Mouse (Mus musculus): ENCODE data around the gene Metap1d. TPM values are rescaled to one million over a fixed set of nuclear protein-coding genes. Genes with fewer than 3 reads are reported as not detected.

The Metap1d gene
- polyA plus RNA-seq, 1 experiment from 2014 or later: 33.4 TPM

DNA sequence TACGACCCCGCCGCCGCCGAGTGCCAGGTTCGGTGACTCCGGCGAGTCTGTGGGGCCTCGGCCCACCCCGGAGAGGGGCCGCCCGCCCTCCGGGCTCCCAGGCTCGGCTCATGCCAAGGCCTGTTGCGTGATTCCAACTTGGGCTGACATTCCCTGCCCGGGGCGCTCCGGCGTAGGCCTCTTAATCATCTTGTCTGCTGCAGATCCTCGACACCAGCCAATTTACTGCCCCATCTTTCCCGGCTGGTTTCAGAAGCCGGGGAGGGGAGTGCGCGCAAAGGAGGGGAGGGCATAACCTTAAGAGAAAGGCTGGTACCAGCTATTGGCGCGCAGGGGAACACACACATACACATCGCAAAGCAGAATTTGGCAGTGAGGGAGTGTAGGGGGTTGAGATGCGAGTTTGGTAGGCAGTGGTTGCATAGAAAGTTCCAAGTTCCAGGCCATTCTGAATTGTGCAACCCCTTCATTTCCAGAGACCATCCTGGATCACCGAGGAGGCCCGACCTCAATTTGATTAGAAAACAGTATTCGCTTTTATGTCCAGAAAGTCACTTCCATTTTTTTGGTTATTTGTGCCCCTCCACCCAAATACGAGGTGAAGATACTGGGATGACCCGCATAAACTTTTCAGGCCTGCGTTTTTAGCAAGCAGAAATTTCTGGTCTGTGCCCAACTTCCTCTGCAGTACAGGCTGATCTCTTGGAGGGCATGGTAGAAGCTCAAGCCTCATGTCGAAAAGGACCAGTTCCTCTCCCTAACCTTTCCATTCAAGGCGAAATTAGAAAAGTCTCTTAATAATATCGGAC lies 88.5 kb downstream of the Metap1d start:
- H3K9ac ChIP-seq (replicated peaks): no peak overlapping the region
- no peaks in the 10 kb centered on the region for H3K9me3 ChIP-seq (replicated peaks)
- no peaks in the 10 kb centered on the region for H3K36me3 ChIP-seq
- no peak overlapping the region for H3K27ac ChIP-seq (replicated peaks)
- peaks cover 90% of the 10 kb centered on the region for H3K27me3 ChIP-seq (replicated peaks)
- no peak overlapping the region for H3K4me3 ChIP-seq (replicated peaks)
- H3K4me2 ChIP-seq: peak overlapping the region; percentile 15
- no peak for ATAC-seq (ENCODE audit: low FRiP score)
- WGBS: 1% methylated on average over 37 of the region's 37 CpGs
- peaks cover 32% of the 10 kb centered on the region for H3K4me1 ChIP-seq

DNA sequence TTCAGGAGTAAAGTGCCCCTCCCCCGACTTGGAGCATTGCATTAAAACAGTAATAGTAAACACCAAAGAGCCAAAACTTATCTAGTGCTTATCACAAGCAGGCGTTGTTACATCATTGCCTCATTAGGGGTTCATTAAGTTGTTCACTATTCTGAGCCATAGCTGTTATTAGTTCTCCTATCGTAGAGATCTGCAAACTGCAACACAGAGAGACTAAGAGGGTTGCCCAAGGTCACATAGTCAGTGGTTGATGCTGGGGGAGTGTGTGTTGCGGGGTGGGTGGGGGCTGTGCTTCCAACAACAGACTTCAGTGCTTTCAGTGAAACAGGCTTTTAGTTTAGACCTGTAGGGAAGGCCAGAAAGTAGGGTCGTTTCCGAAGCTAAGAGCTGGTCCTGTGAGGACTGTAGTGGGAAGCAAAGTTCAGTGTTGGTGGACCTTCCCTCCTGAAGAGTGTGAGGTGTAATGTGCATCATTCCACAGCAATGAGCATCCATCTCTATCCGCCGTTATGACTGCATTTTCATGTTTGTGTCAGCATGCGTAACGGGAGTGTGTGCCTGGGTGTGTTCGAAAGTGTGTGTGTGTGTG lies 89.2 kb downstream of the Metap1d start:
- peaks cover 36% of the 10 kb centered on the region for H3K4me1 ChIP-seq
- ATAC-seq (ENCODE audit: low FRiP score): no peak
- no peak overlapping the region for H3K4me3 ChIP-seq (replicated peaks)
- no peak overlapping the region for H3K27ac ChIP-seq (replicated peaks)
- H3K9ac ChIP-seq (replicated peaks): no peak overlapping the region
- WGBS: 4% methylated on average over 11 of the region's 11 CpGs
- no peaks in the 10 kb centered on the region for H3K9me3 ChIP-seq (replicated peaks)
- no peak overlapping the region for H3K4me2 ChIP-seq
- no peaks in the 10 kb centered on the region for H3K36me3 ChIP-seq
- H3K27me3 ChIP-seq (replicated peaks): peaks cover 87% of the 10 kb centered on the region

DNA sequence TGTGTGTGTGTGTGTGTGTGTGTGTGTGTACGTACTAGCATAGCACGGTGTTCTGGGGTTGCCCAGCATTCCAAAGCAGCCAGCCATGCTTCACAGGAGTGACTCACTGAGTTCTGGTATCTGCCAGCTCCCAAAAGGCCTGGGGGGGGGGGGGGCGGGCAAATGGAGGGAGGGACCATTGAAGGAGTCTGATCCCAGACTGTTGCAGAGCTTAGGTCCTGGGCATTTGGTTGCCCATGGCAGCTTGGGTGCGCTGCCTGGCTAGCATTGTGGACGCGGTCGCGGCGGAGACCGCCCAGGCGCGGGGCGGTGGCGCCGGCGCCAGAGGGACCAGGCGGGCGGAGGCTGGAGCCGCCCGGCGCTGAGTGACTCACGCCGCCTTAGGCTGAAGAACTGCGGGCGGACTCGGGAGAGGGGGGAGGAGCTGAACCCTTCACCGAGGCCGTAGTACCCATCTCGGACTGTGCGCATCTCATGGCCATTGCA lies 89.8 kb downstream of the Metap1d start:
- Histone ChIP-seq H3K27ac (replicated peaks) (no peak overlapping the region), H3K27me3 (replicated peaks) (peaks cover 83% of the 10 kb centered on the region), H3K9me3 (replicated peaks) (no peaks in the 10 kb centered on the region), H3K36me3 (no peaks in the 10 kb centered on the region), H3K4me2 (no peak overlapping the region), H3K9ac (replicated peaks) (no peak overlapping the region), H3K4me1 (peaks cover 36% of the 10 kb centered on the region), H3K4me3 (replicated peaks) (no peak overlapping the region)
- WGBS: 1% methylated on average over 29 of the region's 30 CpGs
- ATAC-seq (ENCODE audit: low FRiP score): no peak

DNA sequence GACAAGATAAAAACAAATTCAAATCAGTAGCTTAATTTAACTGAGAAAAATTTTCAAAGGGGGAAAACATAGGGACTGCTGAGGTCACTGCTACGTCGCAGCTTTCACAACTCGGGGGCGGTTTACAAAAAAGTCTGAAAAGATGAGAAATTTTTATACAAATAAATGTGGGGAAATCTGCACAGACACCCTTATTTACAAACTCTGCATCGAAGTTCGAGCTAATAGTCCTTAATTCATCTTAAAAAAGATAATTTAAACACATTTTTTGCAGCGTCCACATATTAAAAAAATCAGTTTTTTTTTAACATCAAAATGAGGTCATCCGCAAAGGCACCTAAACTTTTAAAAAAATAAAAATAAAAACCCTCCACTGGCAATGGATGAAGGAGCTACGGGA lies 90.5 kb downstream of the Metap1d start:
- Histone ChIP-seq H3K27ac (replicated peaks) (no peak overlapping the region), H3K9ac (replicated peaks) (no peak overlapping the region), H3K4me2 (no peak overlapping the region), H3K4me3 (replicated peaks) (no peak overlapping the region), H3K27me3 (replicated peaks) (peaks cover 83% of the 10 kb centered on the region), H3K36me3 (no peaks in the 10 kb centered on the region), H3K9me3 (replicated peaks) (no peaks in the 10 kb centered on the region), H3K4me1 (peaks cover 36% of the 10 kb centered on the region)
- under 1% methylated on average over 9 of the region's 9 CpGs for WGBS
- no peak for ATAC-seq (ENCODE audit: low FRiP score)

DNA sequence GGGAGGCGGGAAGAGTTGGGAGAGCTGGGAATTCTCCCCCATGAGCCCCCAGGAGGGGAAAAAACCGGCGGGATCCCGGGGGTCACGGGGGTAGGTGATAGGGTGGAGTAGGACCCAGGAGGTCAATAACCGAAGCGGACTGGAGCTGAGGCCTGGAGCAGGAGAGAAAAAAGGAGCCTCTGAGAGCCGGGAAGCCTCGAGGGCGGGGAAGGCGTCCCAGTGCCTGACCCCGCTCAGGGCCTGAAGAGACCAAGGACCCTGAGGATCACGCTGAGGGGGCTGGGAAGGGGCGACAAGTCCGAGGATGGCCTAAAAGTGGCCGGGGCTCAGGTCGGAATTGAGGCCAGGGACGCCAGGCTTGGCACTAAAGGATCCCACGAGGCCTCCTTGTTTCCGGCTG lies 90.9 kb downstream of the Metap1d start:
- no peak overlapping the region for H3K4me2 ChIP-seq
- no peak overlapping the region for H3K4me3 ChIP-seq (replicated peaks)
- peaks cover 36% of the 10 kb centered on the region for H3K4me1 ChIP-seq
- no peaks in the 10 kb centered on the region for H3K36me3 ChIP-seq
- no peak for ATAC-seq (ENCODE audit: low FRiP score)
- peaks cover 83% of the 10 kb centered on the region for H3K27me3 ChIP-seq (replicated peaks)
- H3K9me3 ChIP-seq (replicated peaks): no peaks in the 10 kb centered on the region
- H3K27ac ChIP-seq (replicated peaks): no peak overlapping the region
- 1% methylated on average over 20 of the region's 20 CpGs for WGBS
- H3K9ac ChIP-seq (replicated peaks): no peak overlapping the region

DNA sequence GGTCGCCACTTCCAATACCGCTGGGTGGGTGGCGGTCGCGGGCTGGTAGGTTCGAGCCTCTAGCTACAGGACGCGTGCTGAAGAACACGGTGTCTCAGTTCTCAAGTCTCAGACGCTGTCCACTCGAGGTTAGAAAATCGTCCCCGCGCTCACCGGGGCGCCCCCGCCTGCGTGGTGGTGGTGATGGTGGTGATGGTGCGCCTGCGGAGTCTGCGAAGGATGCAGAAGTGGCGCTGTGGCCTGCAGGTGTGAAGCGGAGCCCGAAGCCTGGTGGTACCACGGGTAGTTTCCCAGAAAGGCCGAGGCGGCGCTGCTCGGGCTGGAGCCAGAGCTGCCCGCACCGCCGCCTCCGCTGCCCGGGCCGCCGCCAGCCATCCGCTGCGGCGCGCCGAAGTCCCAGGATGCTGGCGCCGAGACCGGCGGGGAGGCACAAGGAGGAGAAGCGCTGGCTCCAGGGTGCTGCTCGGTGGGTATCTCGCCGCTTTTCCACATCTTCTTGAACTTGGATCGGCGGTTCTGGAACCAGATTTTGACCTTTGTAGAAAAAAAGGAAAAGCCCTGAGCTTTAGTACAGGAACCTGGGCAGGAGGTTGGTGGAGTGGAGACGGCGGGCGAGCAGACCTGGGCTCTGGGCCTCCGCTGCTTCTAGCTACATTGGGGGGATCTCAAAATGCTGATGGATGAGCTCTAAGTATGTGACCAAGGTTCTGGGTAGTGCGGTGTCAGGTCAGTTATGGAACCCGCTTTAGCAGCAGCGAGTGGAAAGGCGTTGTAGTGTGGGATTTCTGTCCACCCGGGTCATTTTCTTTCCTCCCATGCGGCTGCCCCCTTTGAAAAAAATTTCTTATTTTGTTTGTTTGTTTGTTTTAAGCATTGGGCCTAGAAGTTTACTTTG lies 91.6 kb downstream of the Metap1d start:
- 1% methylated on average over 60 of the region's 61 CpGs for WGBS
- Histone ChIP-seq H3K4me2 (0 out of 2 replicates have a peak overlapping the region, but pooled peaks have one; percentile 3), H3K4me3 (replicated peaks) (0 out of 2 replicates have a peak overlapping the region, but pooled peaks have one; percentile 2), H3K36me3 (no peaks in the 10 kb centered on the region), H3K9me3 (replicated peaks) (no peaks in the 10 kb centered on the region), H3K27ac (replicated peaks) (no peak overlapping the region), H3K4me1 (peaks cover 36% of the 10 kb centered on the region), H3K9ac (replicated peaks) (no peak overlapping the region), H3K27me3 (replicated peaks) (peaks cover 83% of the 10 kb centered on the region)
- ATAC-seq (ENCODE audit: low FRiP score): no peak

DNA sequence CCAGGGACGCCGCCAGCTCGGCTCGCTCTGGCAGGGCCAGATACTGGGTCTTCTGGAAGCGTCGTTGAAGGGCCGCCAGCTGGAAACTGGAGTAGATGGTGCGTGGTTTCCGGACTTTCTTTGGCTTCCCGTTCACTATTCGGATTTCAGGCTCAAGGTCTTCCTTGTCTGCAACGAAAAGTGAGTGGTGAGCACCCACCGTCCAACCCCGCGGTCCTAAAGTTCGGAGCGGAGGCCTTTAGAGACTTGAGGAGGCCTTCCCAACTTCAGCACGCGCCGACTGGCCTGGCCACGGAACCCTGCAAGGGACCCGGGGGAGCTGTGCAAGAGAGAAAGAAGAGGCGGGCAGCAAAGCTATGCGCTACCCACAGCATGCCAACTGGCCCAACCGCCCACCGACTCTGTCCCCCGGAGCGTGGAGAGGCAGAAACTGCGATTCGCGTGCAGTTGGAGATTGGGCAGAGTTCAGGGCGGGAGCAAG lies 92.4 kb downstream of the Metap1d start:
- H3K4me3 ChIP-seq (replicated peaks): peak overlapping the region; percentile 37
- no peaks in the 10 kb centered on the region for H3K36me3 ChIP-seq
- H3K4me2 ChIP-seq: peak overlapping the region; percentile 70
- peaks cover 36% of the 10 kb centered on the region for H3K4me1 ChIP-seq
- under 1% methylated on average over 32 of the region's 32 CpGs for WGBS
- no peak overlapping the region for H3K27ac ChIP-seq (replicated peaks)
- ATAC-seq (ENCODE audit: low FRiP score): 0 out of 2 replicates have a peak, but pooled peaks have one; percentile 30
- no peaks in the 10 kb centered on the region for H3K9me3 ChIP-seq (replicated peaks)
- peaks cover 85% of the 10 kb centered on the region for H3K27me3 ChIP-seq (replicated peaks)
- no peak overlapping the region for H3K9ac ChIP-seq (replicated peaks)

DNA sequence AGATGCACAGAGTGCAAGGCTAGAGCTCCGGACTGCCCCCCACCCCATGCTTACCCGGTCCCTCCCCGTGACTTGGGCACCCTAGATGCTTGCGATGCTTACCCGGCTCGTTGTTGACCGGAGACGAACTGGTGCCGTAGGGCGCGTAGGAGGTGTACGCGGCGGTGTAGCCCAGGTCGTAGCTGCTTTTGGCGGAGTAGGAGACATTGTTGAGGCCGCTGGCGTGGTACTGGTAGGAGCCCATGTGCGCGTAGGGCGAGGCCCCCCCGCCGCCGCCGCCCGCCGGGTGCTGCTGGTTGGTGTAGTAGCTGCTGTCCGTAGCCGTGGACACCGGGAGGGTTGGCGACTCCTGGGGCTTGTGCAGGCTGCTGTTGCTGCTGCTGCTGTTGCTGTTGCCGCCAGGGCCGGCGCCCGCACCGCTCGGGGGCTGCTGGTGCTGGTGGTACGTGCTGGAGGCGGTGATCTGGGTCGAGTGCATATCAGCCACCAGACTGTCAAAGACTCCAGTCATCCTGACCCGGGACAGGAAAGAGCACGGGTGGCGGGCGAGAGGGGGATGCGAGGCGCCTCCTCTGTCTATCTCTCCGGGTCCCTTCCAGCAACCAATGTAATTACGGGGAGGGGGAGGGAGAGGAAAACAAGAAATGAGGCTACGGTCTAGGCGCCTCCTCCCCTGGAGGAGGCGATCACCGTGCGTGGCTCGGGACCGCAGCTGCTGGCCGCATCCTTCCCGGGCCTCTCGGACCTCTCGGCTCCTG lies 93.0 kb downstream of the Metap1d start:
- ATAC-seq (ENCODE audit: low FRiP score): 0 out of 2 replicates have a peak, but pooled peaks have one; percentile 34
- no peaks in the 10 kb centered on the region for H3K36me3 ChIP-seq
- H3K9ac ChIP-seq (replicated peaks): no peak overlapping the region
- peaks cover 31% of the 10 kb centered on the region for H3K4me1 ChIP-seq
- H3K27me3 ChIP-seq (replicated peaks): peaks cover 83% of the 10 kb centered on the region
- peak overlapping the region; percentile 70 for H3K4me2 ChIP-seq
- H3K27ac ChIP-seq (replicated peaks): no peak overlapping the region
- no peaks in the 10 kb centered on the region for H3K9me3 ChIP-seq (replicated peaks)
- WGBS: under 1% methylated on average over 58 of the region's 59 CpGs
- peak overlapping the region; percentile 37 for H3K4me3 ChIP-seq (replicated peaks)

DNA sequence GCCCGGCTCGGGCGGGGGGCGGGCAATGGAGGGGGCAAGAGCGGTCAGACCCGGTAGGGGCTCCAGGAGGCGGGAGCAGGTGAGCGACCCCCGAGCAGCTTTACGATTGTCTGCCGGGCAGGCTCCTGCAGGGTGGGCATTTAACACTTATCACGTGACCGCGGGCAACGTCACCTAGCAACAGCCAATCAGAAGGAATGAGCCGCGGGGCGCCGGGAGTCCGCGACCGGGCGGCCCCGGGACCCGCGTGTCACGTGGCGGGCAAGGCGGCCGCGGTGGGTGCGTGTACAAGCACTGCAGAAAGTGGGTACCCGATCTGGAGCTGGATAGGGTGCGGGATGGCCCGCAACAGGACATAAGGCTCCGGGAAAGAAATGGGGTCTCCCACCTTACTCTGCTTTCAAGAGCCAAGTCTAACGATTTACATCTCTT lies 93.6 kb downstream of the Metap1d start, which contains the start of gene Dlx2:
Gene Dlx2 (minus strand): TSS at position 115 of the 432 bp plus-strand sequence.
- H3K36me3 ChIP-seq: no peaks in the 10 kb centered on the region
- H3K9ac ChIP-seq (replicated peaks): no peak within 1 kb of the TSS
- no peak within 1 kb of the TSS for H3K27ac ChIP-seq (replicated peaks)
- peak within 1 kb of the TSS; percentile 37 for H3K4me3 ChIP-seq (replicated peaks)
- WGBS: under 1% methylated on average over 37 of the region's 37 CpGs
- ATAC-seq (ENCODE audit: low FRiP score): 0 out of 2 replicates have a peak, but pooled peaks have one; percentile 14
- H3K4me2 ChIP-seq: peak within 1 kb of the TSS; percentile 70
- H3K9me3 ChIP-seq (replicated peaks): no peaks in the 10 kb centered on the region
- peaks cover 83% of the 10 kb centered on the region for H3K27me3 ChIP-seq (replicated peaks)
- peaks cover 30% of the 10 kb centered on the region for H3K4me1 ChIP-seq

DNA sequence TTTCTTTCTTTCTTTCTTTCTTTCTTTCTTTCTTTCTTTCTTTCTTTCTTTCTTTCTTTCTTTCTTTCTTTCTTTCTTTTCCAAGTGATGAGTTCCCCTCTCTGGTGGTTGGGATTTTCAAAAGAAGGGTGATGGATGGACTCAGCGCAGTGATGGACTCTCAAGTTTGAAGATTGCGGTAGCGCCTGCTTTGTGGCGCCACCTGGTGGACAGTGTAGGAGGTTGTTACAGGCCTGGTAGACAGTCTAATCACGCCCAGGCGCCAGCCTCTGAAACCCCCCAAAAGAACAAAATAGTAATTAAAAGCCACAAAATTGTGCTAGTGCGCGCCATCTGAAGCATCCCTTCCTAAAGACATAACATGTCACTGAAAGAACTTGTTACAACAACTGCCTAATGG lies 94.8 kb downstream of the Metap1d start:
- H3K4me2 ChIP-seq: no peak overlapping the region
- no peaks in the 10 kb centered on the region for H3K9me3 ChIP-seq (replicated peaks)
- under 1% methylated on average over 8 of the region's 8 CpGs for WGBS
- H3K27me3 ChIP-seq (replicated peaks): peaks cover 81% of the 10 kb centered on the region
- H3K4me3 ChIP-seq (replicated peaks): no peak overlapping the region
- H3K4me1 ChIP-seq: peaks cover 32% of the 10 kb centered on the region
- ATAC-seq (ENCODE audit: low FRiP score): no peak
- H3K27ac ChIP-seq (replicated peaks): no peak overlapping the region
- no peak overlapping the region for H3K9ac ChIP-seq (replicated peaks)
- no peaks in the 10 kb centered on the region for H3K36me3 ChIP-seq

All from neural tube, embryonic 15.5 days (tissue).